Mouse (Mus musculus): ENCODE data around the gene Otx2. TPM values are rescaled to one million over a fixed set of nuclear protein-coding genes. Genes with fewer than 3 reads are reported as not detected.

The Otx2 gene
- polyA plus RNA-seq, 1 experiment from 2014 or later = not detected

DNA sequence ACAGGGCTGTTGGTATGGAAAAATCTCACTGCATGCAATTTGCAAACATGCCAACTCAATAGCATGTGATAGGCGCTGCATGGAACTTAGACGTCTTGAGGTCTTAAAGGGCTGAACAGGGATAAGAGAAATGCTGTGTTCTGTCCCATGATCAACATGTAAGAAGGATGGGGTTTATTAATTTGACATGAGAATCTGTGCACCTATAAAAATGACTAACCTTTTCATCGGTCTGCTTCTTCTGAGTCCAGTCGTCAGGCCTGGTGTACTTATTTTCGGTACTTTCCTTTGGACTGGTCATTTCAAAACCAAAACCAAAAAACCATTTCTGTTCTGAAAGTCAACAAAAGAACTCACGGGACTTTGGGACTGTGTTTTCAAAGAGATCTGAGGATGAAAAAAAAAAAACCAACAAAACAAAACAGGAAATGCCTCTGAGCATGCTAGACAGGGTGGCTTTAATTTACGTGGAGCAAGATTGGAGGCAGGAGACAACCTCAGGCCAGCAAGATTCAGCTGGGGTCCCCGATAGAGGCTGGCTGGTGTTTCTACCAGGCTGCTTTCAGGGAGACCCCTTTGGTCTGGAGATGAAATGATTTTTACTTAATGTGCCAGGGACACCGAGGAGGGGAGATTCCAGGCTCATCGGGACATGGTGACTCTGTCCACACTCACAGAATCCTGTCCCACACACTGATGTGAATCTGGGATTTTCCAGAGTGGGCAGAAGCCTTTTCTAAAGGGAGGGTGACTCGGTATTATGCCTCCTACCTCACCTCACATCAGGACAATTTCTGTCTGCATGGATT, 36.6 kb upstream of the Otx2 start:
- Histone ChIP-seq H3K4me1 (replicated peaks; ENCODE audit: control insufficient read depth, insufficient read depth, low read length) (no peaks in the 10 kb centered on the region), H3K4me3 (ENCODE audit: low read depth, low read length) (no peak overlapping the region), H3K36me3 (ENCODE audit: control insufficient read depth, insufficient read depth) (no peaks in the 10 kb centered on the region), H3K4me2 (replicated peaks; ENCODE audit: low read depth) (no peak overlapping the region), H3K9ac (ENCODE audit: low read depth, low read length) (no peak overlapping the region), H3K27ac (ENCODE audit: low read depth, low read length) (no peak overlapping the region), H3K9me3 (ENCODE audit: control insufficient read depth) (no peaks in the 10 kb centered on the region), H3K27me3 (replicated peaks; ENCODE audit: control insufficient read depth, insufficient read depth, low read length) (peaks cover 12% of the 10 kb centered on the region)
- WGBS = 55% methylated on average over 11 of the region's 11 CpGs
- TF ChIP-seq CTCF (IDR thresholded peaks at IDR 0.05; ENCODE audit: low read depth) = no peak
- no peak for ATAC-seq

DNA sequence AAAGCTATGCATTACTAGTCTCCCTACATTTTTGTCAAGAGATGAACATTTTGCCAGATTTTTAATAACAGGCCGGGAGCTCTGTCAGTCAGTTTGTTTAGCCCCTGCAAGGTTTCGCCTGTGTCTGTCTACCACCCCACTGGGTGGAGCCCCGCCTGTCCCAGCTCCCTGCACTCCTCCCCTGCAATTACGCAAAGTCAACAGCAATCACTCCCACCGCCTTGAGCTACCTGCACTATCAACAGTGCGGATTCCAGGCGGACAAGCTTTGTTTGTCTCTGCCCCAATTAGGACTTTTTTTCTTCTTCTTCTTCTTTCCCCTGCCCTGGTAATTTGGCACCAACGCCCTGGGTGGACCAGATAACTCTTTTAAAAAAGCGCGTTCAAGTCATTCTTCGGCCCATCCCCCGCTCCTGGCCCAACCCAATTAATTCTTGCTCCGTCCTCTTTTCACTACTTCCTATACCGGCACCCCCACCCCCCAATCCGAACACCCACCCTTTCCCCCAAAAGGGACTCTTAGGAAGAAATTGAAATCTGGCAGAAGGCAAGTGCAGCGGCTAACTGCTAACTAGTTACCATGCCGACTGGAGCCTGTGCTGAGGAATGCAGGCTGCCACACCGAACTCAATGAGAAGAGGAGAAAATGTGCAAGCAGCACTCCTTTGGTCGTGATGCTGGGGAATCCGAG, 35.9 kb upstream of the Otx2 start:
- no peaks in the 10 kb centered on the region for H3K36me3 ChIP-seq (ENCODE audit: control insufficient read depth, insufficient read depth)
- H3K27me3 ChIP-seq (replicated peaks; ENCODE audit: control insufficient read depth, insufficient read depth, low read length) = peaks cover 12% of the 10 kb centered on the region
- ATAC-seq = no peak
- H3K27ac ChIP-seq (ENCODE audit: low read depth, low read length) = no peak overlapping the region
- no peaks in the 10 kb centered on the region for H3K4me1 ChIP-seq (replicated peaks; ENCODE audit: control insufficient read depth, insufficient read depth, low read length)
- no peak overlapping the region for H3K9ac ChIP-seq (ENCODE audit: low read depth, low read length)
- H3K9me3 ChIP-seq (ENCODE audit: control insufficient read depth) = no peaks in the 10 kb centered on the region
- H3K4me3 ChIP-seq (ENCODE audit: low read depth, low read length) = peak overlapping the region; percentile 17; the same call in 1 of the 2 replicates
- WGBS = 1% methylated on average over 20 of the region's 20 CpGs
- peak overlapping the region; percentile 51 for H3K4me2 ChIP-seq (replicated peaks; ENCODE audit: low read depth)
- TF ChIP-seq CTCF (IDR thresholded peaks at IDR 0.05; ENCODE audit: low read depth) = no peak

DNA sequence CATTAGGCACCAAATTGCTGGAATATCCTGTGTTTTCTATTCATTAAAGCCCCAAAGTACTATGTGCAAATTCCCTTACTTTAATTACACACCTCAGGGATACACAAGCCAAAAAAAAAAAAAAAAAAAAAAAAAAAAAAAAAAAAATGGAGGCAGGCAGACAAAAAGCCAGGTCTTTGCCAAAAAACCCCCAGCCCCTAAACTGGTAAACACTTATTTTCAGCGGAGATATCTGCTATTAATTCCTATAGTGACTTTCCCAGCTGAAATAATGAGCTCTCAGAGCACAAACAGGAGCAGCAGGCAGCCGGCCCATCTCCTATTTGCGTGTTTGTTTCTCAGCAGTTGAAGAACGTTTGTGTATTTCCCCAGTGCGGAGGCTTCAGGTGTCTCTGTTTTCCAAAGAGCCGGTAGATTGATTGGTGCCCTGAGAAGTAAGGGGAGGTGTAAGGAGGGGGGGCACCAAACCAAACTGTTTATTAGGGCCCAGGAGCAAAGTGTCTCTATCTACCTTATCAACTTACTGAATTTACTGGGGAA, 34.3 kb upstream of the Otx2 start:
- Histone ChIP-seq H3K27ac (ENCODE audit: low read depth, low read length) (no peak overlapping the region), H3K4me3 (ENCODE audit: low read depth, low read length) (no peak overlapping the region)

DNA sequence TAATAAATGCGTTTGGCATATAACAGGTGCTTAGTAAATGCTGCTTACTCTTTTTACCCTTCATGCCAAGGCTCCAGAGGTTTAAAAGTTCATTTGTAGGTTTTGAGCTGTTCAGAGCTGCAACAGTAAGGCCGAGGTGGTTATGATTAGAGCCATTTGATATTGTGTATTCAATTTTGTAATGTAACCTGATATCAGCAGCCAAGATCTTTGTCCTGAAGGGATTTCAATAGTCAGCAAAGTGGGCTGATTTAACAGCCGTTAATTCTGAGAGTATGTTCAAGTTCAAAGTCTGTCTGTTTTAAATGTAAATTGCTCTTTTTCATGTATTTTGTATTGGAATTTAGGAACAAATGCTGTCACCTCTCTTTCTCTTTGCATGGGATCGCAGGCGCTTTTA, 33.8 kb upstream of the Otx2 start:
- WGBS = 72% methylated on average over 5 of the region's 5 CpGs
- Histone ChIP-seq H3K4me1 (replicated peaks; ENCODE audit: control insufficient read depth, insufficient read depth, low read length) (no peaks in the 10 kb centered on the region), H3K27ac (ENCODE audit: low read depth, low read length) (no peak overlapping the region), H3K36me3 (ENCODE audit: control insufficient read depth, insufficient read depth) (no peaks in the 10 kb centered on the region), H3K4me3 (ENCODE audit: low read depth, low read length) (no peak overlapping the region), H3K4me2 (replicated peaks; ENCODE audit: low read depth) (no peak overlapping the region), H3K9ac (ENCODE audit: low read depth, low read length) (no peak overlapping the region), H3K27me3 (replicated peaks; ENCODE audit: control insufficient read depth, insufficient read depth, low read length) (peaks cover 12% of the 10 kb centered on the region), H3K9me3 (ENCODE audit: control insufficient read depth) (no peaks in the 10 kb centered on the region)
- no peak for ATAC-seq
- no peak for TF ChIP-seq CTCF (IDR thresholded peaks at IDR 0.05; ENCODE audit: low read depth)

More for the DNA sequence above, 34.3 kb upstream of the Otx2 start:
- Histone ChIP-seq H3K4me1 (replicated peaks; ENCODE audit: control insufficient read depth, insufficient read depth, low read length) (no peaks in the 10 kb centered on the region), H3K36me3 (ENCODE audit: control insufficient read depth, insufficient read depth) (no peaks in the 10 kb centered on the region), H3K4me2 (replicated peaks; ENCODE audit: low read depth) (no peak overlapping the region), H3K27me3 (replicated peaks; ENCODE audit: control insufficient read depth, insufficient read depth, low read length) (peaks cover 12% of the 10 kb centered on the region), H3K9ac (ENCODE audit: low read depth, low read length) (no peak overlapping the region), H3K9me3 (ENCODE audit: control insufficient read depth) (no peaks in the 10 kb centered on the region)
- 21% methylated on average over 6 of the region's 6 CpGs for WGBS
- no peak for TF ChIP-seq CTCF (IDR thresholded peaks at IDR 0.05; ENCODE audit: low read depth)
- ATAC-seq = no peak

DNA sequence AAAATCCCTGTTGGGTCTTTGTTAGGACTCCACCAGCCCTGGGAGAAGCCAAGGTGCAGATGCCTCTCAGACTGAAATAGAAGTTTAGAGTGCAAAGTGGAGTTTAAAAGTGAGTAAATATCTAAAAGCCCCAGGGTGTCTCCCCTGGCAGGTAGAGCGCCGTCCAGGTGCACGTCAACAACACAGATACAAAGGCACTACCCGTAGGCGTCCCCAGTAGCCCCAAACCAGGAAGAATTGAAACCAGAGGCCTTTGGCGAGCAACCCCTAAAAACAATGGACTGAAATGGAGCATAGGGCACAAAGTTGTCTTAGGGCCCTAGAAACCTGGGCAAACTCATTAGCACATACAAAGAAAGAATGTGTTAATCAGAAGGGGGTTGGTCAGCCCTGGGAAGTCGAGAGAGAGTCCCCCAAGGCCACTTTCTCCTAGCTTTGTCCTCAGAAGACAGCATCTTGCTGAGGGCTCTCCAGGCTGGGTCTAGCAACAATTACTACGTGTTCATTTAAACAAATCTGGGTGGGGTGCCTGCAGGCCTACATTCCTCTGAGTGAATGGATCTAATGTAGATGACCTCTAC, 27.3 kb upstream of the Otx2 start:
- no peak overlapping the region for H3K27ac ChIP-seq (ENCODE audit: low read depth, low read length)
- no peaks in the 10 kb centered on the region for H3K4me1 ChIP-seq (replicated peaks; ENCODE audit: control insufficient read depth, insufficient read depth, low read length)
- H3K9me3 ChIP-seq (ENCODE audit: control insufficient read depth) = no peaks in the 10 kb centered on the region
- no peaks in the 10 kb centered on the region for H3K36me3 ChIP-seq (ENCODE audit: control insufficient read depth, insufficient read depth)
- H3K9ac ChIP-seq (ENCODE audit: low read depth, low read length) = no peak overlapping the region
- no peak overlapping the region for H3K4me2 ChIP-seq (replicated peaks; ENCODE audit: low read depth)
- no peak overlapping the region for H3K4me3 ChIP-seq (ENCODE audit: low read depth, low read length)
- H3K27me3 ChIP-seq (replicated peaks; ENCODE audit: control insufficient read depth, insufficient read depth, low read length) = no peaks in the 10 kb centered on the region
- WGBS = 53% methylated on average over 8 of the region's 8 CpGs
- TF ChIP-seq CTCF (IDR thresholded peaks at IDR 0.05; ENCODE audit: low read depth) = no peak
- no peak for ATAC-seq

DNA sequence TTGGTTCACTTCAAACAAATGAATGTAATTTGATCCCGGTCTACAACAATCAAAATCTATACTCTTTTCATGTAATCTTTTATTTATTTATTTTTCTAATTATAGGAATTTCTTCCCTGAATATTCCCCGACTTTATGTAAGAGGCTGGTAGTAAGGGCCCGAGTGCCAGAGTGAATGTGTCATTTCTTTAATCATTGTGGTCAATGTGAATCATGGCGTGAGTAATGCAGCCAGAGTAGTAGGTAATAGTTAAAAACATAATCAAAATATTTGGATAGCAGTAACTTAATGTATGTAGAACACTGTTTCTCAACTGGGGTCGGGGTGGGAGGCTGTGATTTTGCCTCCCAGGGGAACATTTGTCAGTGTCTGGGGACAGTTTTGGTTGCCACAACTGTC, 6.0 kb upstream of the Otx2 start:
- Histone ChIP-seq H3K4me1 (replicated peaks; ENCODE audit: control insufficient read depth, insufficient read depth, low read length) (no peaks in the 10 kb centered on the region), H3K9ac (ENCODE audit: low read depth, low read length) (no peak overlapping the region), H3K4me2 (replicated peaks; ENCODE audit: low read depth) (no peak overlapping the region), H3K4me3 (ENCODE audit: low read depth, low read length) (no peak overlapping the region), H3K27ac (ENCODE audit: low read depth, low read length) (no peak overlapping the region), H3K9me3 (ENCODE audit: control insufficient read depth) (no peaks in the 10 kb centered on the region), H3K36me3 (ENCODE audit: control insufficient read depth, insufficient read depth) (no peaks in the 10 kb centered on the region), H3K27me3 (replicated peaks; ENCODE audit: control insufficient read depth, insufficient read depth, low read length) (peaks cover 35% of the 10 kb centered on the region)
- 72% methylated on average over 5 of the region's 5 CpGs for WGBS
- no peak for ATAC-seq
- no peak for TF ChIP-seq CTCF (IDR thresholded peaks at IDR 0.05; ENCODE audit: low read depth)
